Mouse (Mus musculus): ENCODE data around the gene Ccnl1. TPM values are rescaled to one million over a fixed set of nuclear protein-coding genes. Genes with fewer than 3 reads are reported as not detected.

The Ccnl1 gene
- polyA plus RNA-seq, 1 experiment from 2014 or later, result 82.6 TPM

DNA sequence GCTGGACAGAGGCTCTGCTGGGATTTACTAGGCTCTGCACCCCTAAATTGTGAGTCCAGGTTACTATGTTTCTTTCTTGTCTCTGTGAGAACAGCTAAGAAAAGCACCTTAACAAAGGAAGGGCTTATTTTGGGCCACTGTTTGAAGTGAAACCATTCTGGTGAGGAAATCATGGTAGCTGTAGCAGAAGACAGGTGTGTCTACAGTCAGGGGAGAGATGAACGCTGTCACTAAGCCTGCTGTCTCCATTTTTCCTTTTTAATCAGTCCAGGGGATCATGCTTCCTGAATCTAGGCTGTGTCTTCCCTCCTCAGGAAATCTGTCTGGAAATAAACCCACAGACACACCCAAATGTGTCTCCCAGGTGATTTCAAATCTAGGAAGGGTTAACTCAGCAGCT, 36.4 kb downstream of the Ccnl1 start:
- no peaks in the 10 kb centered on the region for H3K4me1 ChIP-seq (replicated peaks; ENCODE audit: insufficient read depth, low read length)
- DNase-seq (ENCODE audit: low spot score) (no peak), ATAC-seq (replicated peaks; ENCODE audit: low FRiP score, low read depth) (no peak)
- WGBS, result 79% methylated on average over 1 of the region's 1 CpGs
- H3K9ac ChIP-seq (ENCODE audit: low read depth, low read length), result no peak overlapping the region
- no peak overlapping the region for H3K4me2 ChIP-seq (ENCODE audit: low read length)
- H3K4me3 ChIP-seq (replicated peaks; ENCODE audit: low read depth, low read length), result no peak overlapping the region
- no peak overlapping the region for H3K27ac ChIP-seq
- no peak for TF ChIP-seq CTCF (IDR thresholded peaks at IDR 0.05; ENCODE audit: low read depth)
- H3K9me3 ChIP-seq (replicated peaks; ENCODE audit: low read length), result no peaks in the 10 kb centered on the region
- H3K36me3 ChIP-seq (ENCODE audit: insufficient read depth, low read length), result no peaks in the 10 kb centered on the region
- H3K27me3 ChIP-seq (ENCODE audit: insufficient read depth, low read length), result no peaks in the 10 kb centered on the region

DNA sequence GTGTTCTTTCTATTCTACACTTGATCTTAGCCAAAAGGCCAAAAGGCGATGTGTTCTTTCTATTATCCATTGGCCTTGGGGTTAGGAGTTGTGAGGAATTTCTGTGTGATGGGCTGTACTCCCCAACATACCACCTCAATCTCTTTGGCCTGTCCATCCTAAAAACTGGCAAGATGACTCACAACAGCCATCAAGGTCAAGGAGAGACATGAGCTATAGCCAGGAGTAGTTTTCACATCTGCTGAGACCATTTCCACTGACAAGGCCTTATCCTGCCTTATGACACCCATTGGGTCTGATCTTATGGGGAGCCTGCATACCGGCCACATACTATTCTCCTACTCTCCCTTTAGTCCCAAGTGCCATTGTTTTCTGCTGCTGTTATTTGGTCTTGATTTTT, 39.0 kb downstream of the Ccnl1 start:
- no peaks in the 10 kb centered on the region for H3K27me3 ChIP-seq (ENCODE audit: insufficient read depth, low read length)
- ATAC-seq (replicated peaks; ENCODE audit: low FRiP score, low read depth) (no peak), DNase-seq (ENCODE audit: low spot score) (no peak)
- H3K4me3 ChIP-seq (replicated peaks; ENCODE audit: low read depth, low read length), result no peak overlapping the region
- H3K36me3 ChIP-seq (ENCODE audit: insufficient read depth, low read length), result no peaks in the 10 kb centered on the region
- WGBS, result 95% methylated on average over 2 of the region's 2 CpGs
- H3K9me3 ChIP-seq (replicated peaks; ENCODE audit: low read length), result no peaks in the 10 kb centered on the region
- no peaks in the 10 kb centered on the region for H3K4me1 ChIP-seq (replicated peaks; ENCODE audit: insufficient read depth, low read length)
- H3K9ac ChIP-seq (ENCODE audit: low read depth, low read length), result no peak overlapping the region
- no peak for TF ChIP-seq CTCF (IDR thresholded peaks at IDR 0.05; ENCODE audit: low read depth)
- H3K27ac ChIP-seq, result no peak overlapping the region
- H3K4me2 ChIP-seq (ENCODE audit: low read length), result no peak overlapping the region

DNA sequence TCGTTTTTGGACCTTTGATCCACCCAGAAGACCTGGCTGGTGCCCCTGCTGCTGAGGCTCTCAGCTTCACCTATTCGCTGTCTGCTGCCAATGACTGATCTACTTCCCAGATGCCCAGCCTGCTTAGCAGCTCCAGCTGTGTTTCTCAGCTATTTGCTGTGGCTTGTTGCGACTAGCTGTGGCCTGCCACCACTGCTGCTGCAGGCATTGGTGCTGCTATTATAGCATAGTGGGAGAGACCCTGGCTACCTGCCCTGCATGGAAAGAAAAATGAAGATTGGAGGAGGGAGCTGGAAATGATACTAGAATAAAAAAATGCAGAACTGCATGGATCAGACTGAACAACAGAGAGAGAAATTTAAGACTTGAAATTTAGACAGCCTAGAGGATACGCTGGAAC, 45.1 kb downstream of the Ccnl1 start:
- H3K36me3 ChIP-seq (ENCODE audit: insufficient read depth, low read length), result no peaks in the 10 kb centered on the region
- DNase-seq (ENCODE audit: low spot score), result no peak

DNA sequence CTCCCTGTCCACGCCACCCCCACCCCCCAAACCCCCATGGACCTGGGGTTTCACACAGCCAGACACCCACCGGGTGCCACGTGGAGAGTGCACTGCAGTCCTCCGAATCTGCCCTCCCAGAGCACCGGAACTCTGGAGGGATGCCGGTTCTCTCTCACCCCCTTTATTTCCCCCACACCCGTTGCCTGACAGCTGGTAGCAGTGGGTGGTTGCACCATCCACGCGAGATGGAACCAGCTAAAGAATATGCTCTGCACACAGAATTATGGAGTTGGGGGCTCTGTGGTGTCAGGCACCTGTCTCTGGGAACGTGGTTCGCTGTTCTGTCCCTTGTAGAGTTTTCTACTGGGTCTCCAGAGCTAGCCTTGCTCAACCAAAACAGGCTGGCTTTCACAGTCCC, 45.8 kb downstream of the Ccnl1 start:
- DNase-seq (ENCODE audit: low spot score) (no peak), ATAC-seq (replicated peaks; ENCODE audit: low FRiP score, low read depth) (no peak)
- TF ChIP-seq CTCF (IDR thresholded peaks at IDR 0.05; ENCODE audit: low read depth), result no peak
- Histone ChIP-seq H3K9me3 (replicated peaks; ENCODE audit: low read length) (no peaks in the 10 kb centered on the region), H3K4me2 (ENCODE audit: low read length) (no peak overlapping the region), H3K4me1 (replicated peaks; ENCODE audit: insufficient read depth, low read length) (no peaks in the 10 kb centered on the region), H3K4me3 (replicated peaks; ENCODE audit: low read depth, low read length) (no peak overlapping the region), H3K27me3 (ENCODE audit: insufficient read depth, low read length) (no peaks in the 10 kb centered on the region), H3K36me3 (ENCODE audit: insufficient read depth, low read length) (no peaks in the 10 kb centered on the region), H3K27ac (no peak overlapping the region), H3K9ac (ENCODE audit: low read depth, low read length) (no peak overlapping the region)
- 83% methylated on average over 11 of the region's 11 CpGs for WGBS

More for the DNA sequence above, 45.1 kb downstream of the Ccnl1 start:
- Histone ChIP-seq H3K27ac (no peak overlapping the region), H3K9ac (ENCODE audit: low read depth, low read length) (no peak overlapping the region), H3K9me3 (replicated peaks; ENCODE audit: low read length) (no peaks in the 10 kb centered on the region), H3K27me3 (ENCODE audit: insufficient read depth, low read length) (no peaks in the 10 kb centered on the region), H3K4me1 (replicated peaks; ENCODE audit: insufficient read depth, low read length) (no peaks in the 10 kb centered on the region), H3K4me3 (replicated peaks; ENCODE audit: low read depth, low read length) (no peak overlapping the region), H3K4me2 (ENCODE audit: low read length) (no peak overlapping the region)
- 54% methylated on average over 4 of the region's 4 CpGs for WGBS
- TF ChIP-seq CTCF (IDR thresholded peaks at IDR 0.05; ENCODE audit: low read depth), result no peak
- no peak for ATAC-seq (replicated peaks; ENCODE audit: low FRiP score, low read depth)

DNA sequence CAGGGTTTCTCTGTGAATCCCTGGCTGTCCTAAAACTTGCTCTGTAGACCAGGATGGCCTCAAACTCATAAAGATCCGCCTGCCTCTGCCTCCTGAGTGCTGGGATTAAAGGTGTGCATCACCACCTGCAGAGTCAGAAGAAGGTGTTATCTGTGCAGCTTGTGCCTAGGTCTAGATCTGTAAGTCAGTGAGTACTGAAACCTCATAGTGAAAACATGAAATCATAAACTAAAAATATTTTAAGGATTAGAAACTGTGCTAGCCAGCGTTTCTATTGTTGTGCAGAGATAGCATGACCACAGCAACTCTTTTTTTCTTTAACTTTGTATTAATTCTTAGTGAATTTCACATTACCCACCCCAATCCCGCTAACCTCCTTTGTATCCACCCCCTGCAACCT, 46.8 kb downstream of the Ccnl1 start:
- no peaks in the 10 kb centered on the region for H3K36me3 ChIP-seq (ENCODE audit: insufficient read depth, low read length)
- H3K4me1 ChIP-seq (replicated peaks; ENCODE audit: insufficient read depth, low read length), result no peaks in the 10 kb centered on the region
- WGBS, result 81% methylated on average over 3 of the region's 3 CpGs
- H3K4me3 ChIP-seq (replicated peaks; ENCODE audit: low read depth, low read length), result no peak overlapping the region
- H3K27ac ChIP-seq, result no peak overlapping the region
- TF ChIP-seq CTCF (IDR thresholded peaks at IDR 0.05; ENCODE audit: low read depth), result no peak
- H3K9ac ChIP-seq (ENCODE audit: low read depth, low read length), result no peak overlapping the region
- H3K4me2 ChIP-seq (ENCODE audit: low read length), result no peak overlapping the region
- DNase-seq (ENCODE audit: low spot score), result no peak
- no peaks in the 10 kb centered on the region for H3K9me3 ChIP-seq (replicated peaks; ENCODE audit: low read length)
- no peak for ATAC-seq (replicated peaks; ENCODE audit: low FRiP score, low read depth)
- H3K27me3 ChIP-seq (ENCODE audit: insufficient read depth, low read length), result no peaks in the 10 kb centered on the region

DNA sequence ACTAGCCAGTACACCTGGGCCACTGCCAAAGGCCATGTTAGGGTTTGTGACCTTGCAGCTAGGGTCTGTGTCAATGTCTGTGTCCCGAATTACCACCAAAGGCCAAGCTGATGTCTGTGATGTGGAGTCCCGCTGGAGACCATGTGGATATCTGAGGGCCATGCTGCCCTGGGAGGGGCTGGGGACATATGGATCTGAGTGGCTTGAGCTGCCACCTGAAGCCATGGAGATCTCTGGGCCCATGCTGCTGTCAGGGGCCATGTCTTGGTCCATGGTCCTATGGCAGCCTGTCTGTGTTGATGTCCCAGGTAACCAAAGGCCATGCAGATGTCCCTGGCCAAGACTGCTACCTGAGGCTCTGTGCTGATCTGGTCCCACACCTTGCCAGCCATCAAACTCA, 48.6 kb downstream of the Ccnl1 start:
- 86% methylated on average over 2 of the region's 2 CpGs for WGBS
- H3K27ac ChIP-seq, result no peak overlapping the region
- no peak overlapping the region for H3K4me2 ChIP-seq (ENCODE audit: low read length)
- DNase-seq (ENCODE audit: low spot score), result no peak
- no peak overlapping the region for H3K4me3 ChIP-seq (replicated peaks; ENCODE audit: low read depth, low read length)
- H3K36me3 ChIP-seq (ENCODE audit: insufficient read depth, low read length), result no peaks in the 10 kb centered on the region
- no peaks in the 10 kb centered on the region for H3K9me3 ChIP-seq (replicated peaks; ENCODE audit: low read length)
- no peak for ATAC-seq (replicated peaks; ENCODE audit: low FRiP score, low read depth)
- no peak overlapping the region for H3K9ac ChIP-seq (ENCODE audit: low read depth, low read length)
- H3K27me3 ChIP-seq (ENCODE audit: insufficient read depth, low read length), result no peaks in the 10 kb centered on the region
- 0 out of 2 replicates have a peak, but pooled peaks cover 3% of the 10 kb centered on the region for H3K4me1 ChIP-seq (replicated peaks; ENCODE audit: insufficient read depth, low read length)
- TF ChIP-seq CTCF (IDR thresholded peaks at IDR 0.05; ENCODE audit: low read depth), result no peak

DNA sequence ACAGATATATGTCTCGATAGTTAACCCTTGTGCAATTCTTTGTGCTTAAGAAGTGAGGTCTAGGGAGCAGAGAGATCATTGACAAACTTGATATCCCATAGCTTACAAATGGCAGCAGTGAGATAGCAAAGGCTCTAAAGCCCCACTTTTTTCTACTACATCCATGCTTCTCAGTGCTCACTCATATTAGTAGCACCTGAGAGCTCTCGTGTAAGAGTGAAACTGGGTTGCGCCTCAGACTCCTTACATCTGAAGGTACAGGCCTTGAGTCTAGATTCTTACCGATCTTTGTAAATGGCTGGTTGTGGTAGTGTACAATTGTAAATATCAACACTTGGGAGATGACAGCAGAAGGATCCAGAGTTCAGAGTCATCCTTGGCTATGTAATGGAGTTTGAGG, 50.5 kb downstream of the Ccnl1 start:
- no peak overlapping the region for H3K4me2 ChIP-seq (ENCODE audit: low read length)
- no peaks in the 10 kb centered on the region for H3K9me3 ChIP-seq (replicated peaks; ENCODE audit: low read length)
- ATAC-seq (replicated peaks; ENCODE audit: low FRiP score, low read depth), result no peak
- TF ChIP-seq CTCF (IDR thresholded peaks at IDR 0.05; ENCODE audit: low read depth), result no peak
- no peaks in the 10 kb centered on the region for H3K27me3 ChIP-seq (ENCODE audit: insufficient read depth, low read length)
- H3K4me3 ChIP-seq (replicated peaks; ENCODE audit: low read depth, low read length), result no peak overlapping the region
- H3K27ac ChIP-seq, result no peak overlapping the region
- H3K4me1 ChIP-seq (replicated peaks; ENCODE audit: insufficient read depth, low read length), result 0 out of 2 replicates have a peak, but pooled peaks cover 3% of the 10 kb centered on the region
- WGBS, result 96% methylated on average over 4 of the region's 4 CpGs
- no peak for DNase-seq (ENCODE audit: low spot score)
- H3K9ac ChIP-seq (ENCODE audit: low read depth, low read length), result no peak overlapping the region
- H3K36me3 ChIP-seq (ENCODE audit: insufficient read depth, low read length), result no peaks in the 10 kb centered on the region
